Mouse (Mus musculus): ENCODE data around the gene 1500009L16Rik.

DNA sequence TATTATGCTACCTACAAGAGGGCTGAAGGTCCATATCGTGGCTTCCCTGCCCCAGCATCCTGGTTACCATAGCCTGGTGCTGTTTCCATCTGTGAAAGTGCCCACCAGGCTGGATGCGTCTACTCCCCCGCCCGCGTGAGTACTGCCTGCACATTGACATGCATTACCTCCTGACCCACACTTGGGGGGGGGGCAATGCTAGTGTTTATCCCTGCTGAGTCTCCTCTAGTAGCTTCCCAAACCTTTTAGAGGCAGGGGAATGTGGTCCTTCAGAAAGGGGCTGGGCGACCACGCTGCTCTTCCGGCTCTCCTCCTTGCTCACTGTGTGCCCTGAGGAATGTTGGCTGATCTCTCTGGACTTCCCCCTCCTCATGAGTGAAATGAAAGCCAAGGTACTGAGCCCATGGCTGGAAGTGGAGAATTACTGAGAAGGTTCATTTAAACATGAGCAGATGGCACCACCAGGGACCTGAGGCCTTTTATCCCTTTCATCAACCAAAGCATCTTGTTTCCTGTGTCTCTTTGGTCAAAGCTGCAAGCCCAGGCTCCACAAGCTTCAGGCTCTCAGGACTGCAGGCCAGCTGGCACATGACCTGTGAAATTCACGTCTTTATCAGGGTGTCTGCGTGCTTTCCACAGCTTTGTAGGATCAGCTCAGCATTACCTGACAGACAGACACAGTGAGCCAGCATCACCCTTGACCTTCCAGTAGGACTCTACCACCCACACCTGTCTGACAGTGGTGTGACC, 59.9 kb downstream of the 1500009L16Rik start:
- TF ChIP-seq CTCF (IDR thresholded peaks at IDR 0.05; ENCODE audit: low read depth, low read length) = no peak
- no peak for TF ChIP-seq POLR2A (IDR thresholded peaks at IDR 0.05; ENCODE audit: extremely low read depth, insufficient read depth, low read length)
